In genomic region chr12:103362336-103362735, GRCm38 (mm10) we compare ENCODE assay signal across 24 mouse cellular contexts. TPM values are rescaled to one million over a fixed set of nuclear protein-coding genes. Genes with fewer than 3 reads are reported as not detected.
DNase-seq lines count a peak whose midpoint lies in the region; ATAC-seq and TF ChIP-seq lines count a peak whose summit lies in the region.
"Had no signal": no experiment of that assay in that cellular context is flagged by ENCODE, and none has a peak within 500 bp of the region (broad histone marks: within the 10 kb centered on the region; RNA-seq: fewer than 3 reads in every experiment).

No protein-coding gene starts in this region.

- no peak overlapping the region for H3K4me3 ChIP-seq in heart, adult 2 months
- H3K4me3 ChIP-seq in heart, embryonic 14.5 days (ENCODE audit: control insufficient read depth in 1 of 2, insufficient read depth in 1 of 2, low read depth in 1 of 2, low read length in 2 of 2) = no peak overlapping the region
- H3K4me3 ChIP-seq: embryonic facial prominence, embryonic 15.5 days; forebrain, embryonic 10.5 days; lung, embryonic 15.5 days; neural tube, embryonic 12.5 days had no signal

- no peak overlapping the region for H3K9ac ChIP-seq in heart, adult 2 months (ENCODE audit: low read depth, low read length)
- H3K9ac ChIP-seq in heart, embryonic 14.5 days (ENCODE audit: low read length) = no peak overlapping the region
- H3K9ac ChIP-seq: embryonic facial prominence, embryonic 15.5 days; liver, embryonic 14.5 days; lung, embryonic 15.5 days; neural tube, embryonic 12.5 days had no signal

- TF ChIP-seq EP300 in heart, adult 2 months (IDR thresholded peaks at IDR 0.05; ENCODE audit: insufficient read depth, low read depth, low read length) = 0 out of 2 replicates have a peak, but pooled peaks have one; percentile 46

- H3K79me2 ChIP-seq in heart, adult 2 months (replicated peaks; ENCODE audit: control insufficient read depth, insufficient read depth, low read length) = no peaks in the 10 kb centered on the region

- no peak overlapping the region for H3K4me2 ChIP-seq in heart, embryonic 14.5 days (ENCODE audit: low read length)
- H3K4me2 ChIP-seq: embryonic facial prominence, embryonic 15.5 days; lung, embryonic 15.5 days; midbrain, embryonic 11.5 days; neural tube, embryonic 12.5 days had no signal

- intact Hi-C loops in gastrocnemius, postnatal 14 days (cut with DNase I; ENCODE audit: low total_unique reads) = no loop called here
- intact Hi-C loops in heart, adult 2 months (cut with DNase I) = no loop called here

- DNase-seq in gastrocnemius, postnatal 14 days = peak; percentile 73
- DNase-seq in heart, adult 2 months = peak; percentile 66 to 85
- DNase-seq in right cerebral cortex, adult 18-20 months = no peak
- DNase-seq in frontal cortex, postnatal 36 days (ENCODE audit: low spot score in 2 of 2) = no peak
- no peak for DNase-seq in spleen, postnatal 10 days (ENCODE audit: low spot score in 2 of 2)
- DNase-seq: B cell, adult 2 months; cerebellum, adult 2 months; cerebellum, postnatal 36 days; kidney, postnatal 10 days; lung, postnatal 4 days; thymus, postnatal 36 days had no signal

- H3K4me1 ChIP-seq in heart, adult 2 months (ENCODE audit: control insufficient read depth, insufficient read depth, low read length) = peaks cover 26% of the 10 kb centered on the region
- H3K4me1 ChIP-seq in heart, embryonic 14.5 days (ENCODE audit: control insufficient read depth in 2 of 2, insufficient read depth in 2 of 2, low read length in 2 of 2) = peaks cover 24 to 26% of the 10 kb centered on the region in 2 experiments
- H3K4me1 ChIP-seq: lung, embryonic 15.5 days had no signal

- 52% methylated on average over 3 of the region's 3 CpGs for WGBS in heart, adult 2 months
- 32% methylated on average over 3 of the region's 3 CpGs for WGBS in heart, embryonic 14.5 days

- peak; percentile 19 for TF ChIP-seq CTCF in heart, adult 2 months (IDR thresholded peaks at IDR 0.05)

- H3K27ac ChIP-seq in heart, adult 2 months = peak overlapping the region; percentile 85
- peak overlapping the region; percentile 7 to 59; a peak in 2 of 4 replicates for H3K27ac ChIP-seq in heart, embryonic 14.5 days (replicated peaks in 1 of 2; ENCODE audit: control insufficient read depth in 1 of 2, insufficient read depth in 1 of 2, low read depth in 2 of 2, low read length in 2 of 2)
- H3K27ac ChIP-seq: embryonic facial prominence, embryonic 15.5 days; forebrain, embryonic 10.5 days; liver, embryonic 14.5 days; lung, embryonic 15.5 days; neural tube, embryonic 12.5 days had no signal

- 0 out of 2 replicates have a peak, but pooled peaks have one; percentile 25 for TF ChIP-seq POLR2A in heart, adult 2 months (IDR thresholded peaks at IDR 0.05; ENCODE audit: insufficient read depth, low read depth, low read length)

- no peaks in the 10 kb centered on the region for H3K27me3 ChIP-seq in heart, adult 2 months (ENCODE audit: control insufficient read depth, insufficient read depth, low read length)
- no peaks in the 10 kb centered on the region for H3K27me3 ChIP-seq in heart, embryonic 14.5 days (ENCODE audit: control insufficient read depth, insufficient read depth, low read length)
- H3K27me3 ChIP-seq: embryonic facial prominence, embryonic 15.5 days; lung, embryonic 15.5 days had no signal

- H3K36me3 ChIP-seq in heart, adult 2 months (ENCODE audit: control insufficient read depth, insufficient read depth, low read length) = no peaks in the 10 kb centered on the region
- no peaks in the 10 kb centered on the region for H3K36me3 ChIP-seq in heart, embryonic 14.5 days (ENCODE audit: control insufficient read depth, insufficient read depth, low read length)
- H3K36me3 ChIP-seq: embryonic facial prominence, embryonic 15.5 days; forebrain, embryonic 10.5 days; lung, embryonic 15.5 days; neural tube, embryonic 12.5 days had no signal

- H3K9me3 ChIP-seq in heart, embryonic 14.5 days (ENCODE audit: control insufficient read depth, low read length) = no peaks in the 10 kb centered on the region
- H3K9me3 ChIP-seq: embryonic facial prominence, embryonic 15.5 days; forebrain, embryonic 10.5 days; lung, embryonic 15.5 days; neural tube, embryonic 12.5 days had no signal

- peak; percentile 4; the same call in 1 of the 2 replicates for ATAC-seq in heart, embryonic 14.5 days (ENCODE audit: insufficient number of reproducible peaks, insufficient read depth, low FRiP score, low read depth)
- ATAC-seq in megakaryocyte progenitor cell, adult 5-6 weeks (replicated peaks; ENCODE audit: poor library complexity) = peak; percentile 18; the same call in 1 of the 2 replicates
- ATAC-seq: hindbrain, embryonic 16.5 days; intestine, postnatal 0 days had no signal

RNA-seq across cellular contexts. Expression of gene Asb2, which starts 6.5 kb away (rescaled TPM):
- 100 to 1,000 TPM; 113 to 172 TPM for total RNA-seq in gastrocnemius, postnatal 14 days (2021)
- total RNA-seq in heart, adult 2 months (2021) = 100 to 1,000 TPM; 419 to 533 TPM
- 505 and 541 TPM in 2 replicates for polyA plus RNA-seq in heart, adult 2 months (2012; rRNA removed)
- polyA plus RNA-seq in heart, embryonic 14.5 days (2014; fragmentation: Nextera tagmentation; extraction: Ambion mirVana) = 235 and 254 TPM in 2 replicates
- 0.10 TPM in 1 of 2 replicates, not detected in the other for total RNA-seq in megakaryocyte progenitor cell, adult 5-6 weeks (2015)
- total RNA-seq in megakaryocyte progenitor cell, adult 5-6 weeks (2017) = not detected in 2 replicates

RNA-seq across cellular contexts. Expression of gene Otub2, which starts 26.1 kb away (rescaled TPM):
- 1 to 10 TPM; 3.1 to 3.6 TPM for total RNA-seq in gastrocnemius, postnatal 14 days (2021)
- 1 to 10 TPM; 3.1 to 3.2 TPM for total RNA-seq in heart, adult 2 months (2021)
- 4.1 and 6.4 TPM in 2 replicates for polyA plus RNA-seq in heart, adult 2 months (2012; rRNA removed)
- polyA plus RNA-seq in heart, embryonic 14.5 days (2014; fragmentation: Nextera tagmentation; extraction: Ambion mirVana) = 13.8 and 14.8 TPM in 2 replicates
- 0.54 and 3.0 TPM in 2 replicates for total RNA-seq in megakaryocyte progenitor cell, adult 5-6 weeks (2015)
- total RNA-seq in megakaryocyte progenitor cell, adult 5-6 weeks (2017) = 0.54 and 1.3 TPM in 2 replicates

RNA-seq across cellular contexts. Expression of gene 9330161L09Rik, which starts 45.3 kb away (rescaled TPM):
- under 1 TPM; 0.62 to 0.70 TPM for total RNA-seq in gastrocnemius, postnatal 14 days (2021)
- total RNA-seq in heart, adult 2 months (2021) = 1 to 10 TPM; 1.4 to 1.6 TPM
- 0.61 and 1.00 TPM in 2 replicates for polyA plus RNA-seq in heart, adult 2 months (2012; rRNA removed)
- polyA plus RNA-seq in heart, embryonic 14.5 days (2014; fragmentation: Nextera tagmentation; extraction: Ambion mirVana) = 0.68 and 1.0 TPM in 2 replicates
- 1.5 and 3.0 TPM in 2 replicates for total RNA-seq in megakaryocyte progenitor cell, adult 5-6 weeks (2015)
- 0.25 and 0.47 TPM in 2 replicates for total RNA-seq in megakaryocyte progenitor cell, adult 5-6 weeks (2017)
- polyA plus RNA-seq: intestine, postnatal 0 days; lung, embryonic 15.5 days had no signal

RNA-seq across cellular contexts. Expression of gene Fam181a, which starts 51.6 kb away (rescaled TPM):
- not detected for total RNA-seq in gastrocnemius, postnatal 14 days (2021)
- not detected for total RNA-seq in heart, adult 2 months (2021)
- polyA plus RNA-seq in heart, adult 2 months (2012; rRNA removed) = not detected in 2 replicates
- 0.19 TPM in 1 of 2 replicates, not detected in the other for polyA plus RNA-seq in heart, embryonic 14.5 days (2014; fragmentation: Nextera tagmentation; extraction: Ambion mirVana)
- total RNA-seq in megakaryocyte progenitor cell, adult 5-6 weeks (2015) = not detected in 2 replicates
- not detected in 2 replicates for total RNA-seq in megakaryocyte progenitor cell, adult 5-6 weeks (2017)
- total RNA-seq: adrenal gland, postnatal 4 days; heart, postnatal 36 days had no signal
- polyA plus RNA-seq: embryonic facial prominence, embryonic 15.5 days; intestine, postnatal 0 days; liver, embryonic 14.5 days; lung, embryonic 15.5 days; small intestine, adult 2 months had no signal

Comparison
In these comparisons a context has a peak if more than half of its experiments do, and no peak if none do; other contexts are left out.
1. DNase-seq: peak in gastrocnemius, postnatal 14 days (single experiment) and heart, adult 2 months (2 of 2); none in right cerebral cortex, adult 18-20 months (single experiment), frontal cortex, postnatal 36 days (0 of 2) and spleen, postnatal 10 days (0 of 2).
2. RNA of gene Asb2, which starts 6.5 kb away (total RNA-seq): 419 to 533 TPM in heart, adult 2 months and 113 to 172 TPM in gastrocnemius, postnatal 14 days; 0.10 TPM in megakaryocyte progenitor cell, adult 5-6 weeks; every median in the first group is over 100 times any median in the second.